ENCODE assay signal across 15 mouse cellular contexts in the genomic region with DNA sequence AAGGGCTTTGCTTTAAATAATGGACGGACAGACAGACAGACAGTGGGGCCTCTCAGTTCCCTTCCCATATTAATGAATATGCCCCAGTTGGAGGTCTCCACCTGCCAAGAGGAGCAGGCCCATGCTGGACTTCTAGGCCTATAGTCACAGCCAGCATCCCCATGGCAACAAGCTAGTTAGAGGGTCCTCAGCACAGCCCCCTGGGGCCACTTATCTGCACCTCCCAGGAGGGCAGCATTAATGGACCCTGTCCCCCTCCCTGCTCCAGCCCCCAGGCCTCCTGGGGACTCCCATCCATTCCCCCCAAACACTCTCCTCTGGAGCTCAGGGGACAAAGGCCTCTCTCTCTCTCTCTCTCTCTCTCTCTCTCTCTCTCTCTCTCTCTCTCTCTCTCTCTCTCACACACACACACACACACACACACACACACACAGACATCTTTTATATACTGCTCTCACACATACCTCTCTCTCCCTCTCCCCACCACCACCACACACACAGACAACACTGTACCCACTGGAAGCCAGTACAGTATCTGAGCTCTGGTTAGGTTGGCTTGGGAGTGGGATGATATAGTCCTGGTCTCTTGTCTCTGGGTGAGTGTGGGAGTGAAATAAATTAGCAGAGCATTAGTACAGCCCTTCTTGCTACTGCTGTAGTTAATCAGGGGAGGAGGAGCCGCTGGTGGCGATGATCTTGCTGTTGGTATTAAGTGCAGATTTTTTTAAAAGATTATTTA.
DNase-seq lines count a peak whose midpoint lies in the region; ATAC-seq lines count a peak whose summit lies in the region.
"Had no signal": no experiment of that assay in that cellular context is flagged by ENCODE, and none has a peak within 500 bp of the region (broad histone marks: within the 10 kb centered on the region; RNA-seq: fewer than 3 reads in every experiment).

No protein-coding gene starts in this region.

- no peak overlapping the region for H3K27ac ChIP-seq in hindbrain, embryonic 11.5 days (ENCODE audit: low read depth, low read length)
- H3K27ac ChIP-seq in hindbrain, embryonic 14.5 days = no peak overlapping the region

- ATAC-seq in hindbrain, embryonic 11.5 days (ENCODE audit: low FRiP score) = no peak
- no peak for ATAC-seq in hindbrain, embryonic 14.5 days (ENCODE audit: low FRiP score)
- ATAC-seq: lung, postnatal 0 days had no signal

- 53% methylated on average over 3 of the region's 3 CpGs for WGBS in hindbrain, embryonic 11.5 days
- WGBS in hindbrain, embryonic 14.5 days = 54% methylated on average over 3 of the region's 3 CpGs

- DNase-seq in embryo, embryonic 11 days = peak; percentile 17
- DNase-seq in embryo, embryonic 10.5 days (ENCODE audit: low spot score) = no peak
- peak; percentile 19 for DNase-seq in hindbrain, embryonic 11.5 days (ENCODE audit: low spot score)
- no peak for DNase-seq in hindbrain, embryonic 14.5 days (ENCODE audit: low spot score)
- peak; percentile 32 for DNase-seq in retina, postnatal 1 day
- no peak for DNase-seq in retina, embryonic 14.5 days (ENCODE audit: low spot score)
- no peak for DNase-seq in gastrocnemius, adult 18-20 months (ENCODE audit: low spot score)
- no peak for DNase-seq in thymus, postnatal 4 days
- DNase-seq: cerebellum, adult 9-11 months; heart, postnatal 14 days; right cerebral cortex, postnatal 14 days; thymus, postnatal 14 days had no signal

- no peaks in the 10 kb centered on the region for H3K27me3 ChIP-seq in hindbrain, embryonic 11.5 days (ENCODE audit: control insufficient read depth, insufficient read depth, low read length)
- no peaks in the 10 kb centered on the region for H3K27me3 ChIP-seq in hindbrain, embryonic 14.5 days (ENCODE audit: control insufficient read depth, insufficient read depth, low read length)

- H3K4me2 ChIP-seq in hindbrain, embryonic 11.5 days (replicated peaks; ENCODE audit: low read depth, low read length) = no peak overlapping the region
- H3K4me2 ChIP-seq in hindbrain, embryonic 14.5 days (replicated peaks) = no peak overlapping the region
- H3K4me2 ChIP-seq: heart, embryonic 11.5 days had no signal

- no peaks in the 10 kb centered on the region for H3K9me3 ChIP-seq in hindbrain, embryonic 11.5 days (ENCODE audit: control insufficient read depth, low read length)
- H3K9me3 ChIP-seq in hindbrain, embryonic 14.5 days (ENCODE audit: control insufficient read depth, low read length) = no peaks in the 10 kb centered on the region; the same call in 1 of the 2 replicates

- no peaks in the 10 kb centered on the region for H3K4me1 ChIP-seq in hindbrain, embryonic 11.5 days (replicated peaks; ENCODE audit: control insufficient read depth, insufficient read depth, low read length)
- peaks cover 15% of the 10 kb centered on the region for H3K4me1 ChIP-seq in hindbrain, embryonic 14.5 days (replicated peaks; ENCODE audit: control insufficient read depth, insufficient read depth, low read length)

- H3K36me3 ChIP-seq in hindbrain, embryonic 11.5 days (ENCODE audit: control insufficient read depth, insufficient read depth, low read length) = no peaks in the 10 kb centered on the region
- no peaks in the 10 kb centered on the region for H3K36me3 ChIP-seq in hindbrain, embryonic 14.5 days (replicated peaks; ENCODE audit: control insufficient read depth, insufficient read depth)

- no peak overlapping the region for H3K9ac ChIP-seq in hindbrain, embryonic 11.5 days (ENCODE audit: low read depth, low read length)
- H3K9ac ChIP-seq in hindbrain, embryonic 14.5 days = no peak overlapping the region

- no peak overlapping the region for H3K4me3 ChIP-seq in hindbrain, embryonic 11.5 days (ENCODE audit: low read depth, low read length)
- no peak overlapping the region for H3K4me3 ChIP-seq in hindbrain, embryonic 14.5 days (replicated peaks; ENCODE audit: low read length)
- H3K4me3 ChIP-seq: myocyte had no signal

Comparison
In these comparisons a context has a peak if more than half of its experiments do, and no peak if none do; other contexts are left out.
1. DNase-seq: peak in embryo, embryonic 11 days (single experiment), hindbrain, embryonic 11.5 days (single experiment) and retina, postnatal 1 day (single experiment); none in embryo, embryonic 10.5 days (single experiment), hindbrain, embryonic 14.5 days (single experiment), retina, embryonic 14.5 days (single experiment), gastrocnemius, adult 18-20 months (single experiment) and thymus, postnatal 4 days (single experiment).